10 mouse cellular contexts compared by ENCODE assay signal in the genomic region with DNA sequence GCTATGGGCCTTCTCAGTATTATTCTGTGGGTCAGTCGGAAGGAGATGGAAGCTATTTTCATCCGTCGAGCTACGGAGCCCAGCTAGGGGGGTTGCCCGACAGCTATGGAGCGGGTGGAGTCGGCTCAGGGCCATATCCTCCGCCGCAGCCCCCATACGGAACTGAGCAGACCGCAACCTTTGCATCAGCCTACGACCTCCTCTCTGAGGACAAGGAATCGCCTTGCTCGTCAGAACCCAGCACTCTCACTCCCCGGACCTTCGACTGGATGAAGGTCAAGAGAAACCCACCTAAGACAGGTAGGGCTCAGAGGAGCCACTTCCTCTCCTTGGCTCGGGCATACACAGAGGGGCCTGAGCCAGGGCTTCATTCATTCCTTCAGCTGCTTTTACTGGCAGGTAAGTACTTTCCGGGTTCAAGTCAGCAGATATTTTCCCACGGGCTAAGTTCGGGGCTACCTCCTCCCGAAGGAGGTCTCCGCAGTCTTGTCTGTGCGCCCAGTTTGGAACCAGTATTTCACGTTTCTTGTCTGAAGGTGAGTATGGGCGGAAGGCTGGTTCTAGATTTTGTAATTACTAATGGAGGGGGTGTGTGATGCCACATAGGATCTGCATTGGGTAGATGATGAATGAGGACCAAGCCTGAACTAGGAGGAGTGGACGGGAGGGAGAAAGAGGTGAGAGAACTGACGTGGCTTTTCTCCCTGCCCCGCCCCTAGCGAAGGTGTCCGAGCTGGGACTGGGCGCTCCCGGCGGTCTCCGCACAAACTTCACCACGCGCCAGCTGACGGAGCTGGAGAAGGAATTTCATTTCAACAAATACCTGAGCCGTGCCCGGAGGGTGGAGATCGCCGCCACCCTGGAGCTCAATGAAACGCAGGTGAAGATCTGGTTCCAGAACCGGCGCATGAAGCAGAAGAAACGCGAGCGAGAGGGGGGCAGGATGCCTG. TPM values are rescaled to one million over a fixed set of nuclear protein-coding genes. Genes with fewer than 3 reads are reported as not detected.
DNase-seq lines count a peak whose midpoint lies in the region; ATAC-seq lines count a peak whose summit lies in the region.
"Had no signal": no experiment of that assay in that cellular context is flagged by ENCODE, and none has a peak within 500 bp of the region (broad histone marks: within the 10 kb centered on the region; RNA-seq: fewer than 3 reads in every experiment).

No protein-coding gene starts in this region.

- no peaks in the 10 kb centered on the region for H3K9me3 ChIP-seq in midbrain, embryonic 11.5 days (ENCODE audit: control insufficient read depth, low read length)
- no peaks in the 10 kb centered on the region for H3K9me3 ChIP-seq in midbrain, embryonic 10.5 days (replicated peaks)
- no peaks in the 10 kb centered on the region for H3K9me3 ChIP-seq in hindbrain, embryonic 13.5 days
- H3K9me3 ChIP-seq in stomach, embryonic 14.5 days (ENCODE audit: control insufficient read depth, low read depth, low read length), result no peaks in the 10 kb centered on the region

- H3K4me2 ChIP-seq in midbrain, embryonic 11.5 days, result no peak overlapping the region
- peak overlapping the region; percentile 50 for H3K4me2 ChIP-seq in hindbrain, embryonic 13.5 days
- peak overlapping the region; percentile 36 for H3K4me2 ChIP-seq in stomach, embryonic 14.5 days (replicated peaks; ENCODE audit: low read depth, low read length)

- ATAC-seq in midbrain, embryonic 11.5 days (ENCODE audit: low FRiP score), result no peak
- ATAC-seq in hindbrain, embryonic 13.5 days (ENCODE audit: low FRiP score), result no peak
- peak; percentile 33; the same call in 1 of the 2 replicates for ATAC-seq in stomach, embryonic 14.5 days (ENCODE audit: insufficient number of reproducible peaks, insufficient read depth, low FRiP score, low read depth)
- ATAC-seq: midbrain, embryonic 16.5 days; Patski had no signal

- WGBS in midbrain, embryonic 11.5 days, result 3% methylated on average over 47 of the region's 47 CpGs
- 2% methylated on average over 47 of the region's 47 CpGs for WGBS in midbrain, embryonic 10.5 days
- WGBS in hindbrain, embryonic 13.5 days, result 2% methylated on average over 47 of the region's 47 CpGs
- 7% methylated on average over 47 of the region's 47 CpGs for WGBS in stomach, embryonic 14.5 days

- H3K4me3 ChIP-seq in midbrain, embryonic 11.5 days (ENCODE audit: low read depth, low read length), result no peak overlapping the region
- no peak overlapping the region for H3K4me3 ChIP-seq in midbrain, embryonic 10.5 days
- H3K4me3 ChIP-seq in hindbrain, embryonic 13.5 days, result peak overlapping the region; percentile 24
- H3K4me3 ChIP-seq in stomach, embryonic 14.5 days (ENCODE audit: low read depth, low read length), result peak overlapping the region; percentile 12; the same call in 1 of the 2 replicates

- peaks cover 97% of the 10 kb centered on the region for H3K27me3 ChIP-seq in midbrain, embryonic 11.5 days (ENCODE audit: control insufficient read depth, insufficient read depth, low read length)
- H3K27me3 ChIP-seq in midbrain, embryonic 10.5 days (ENCODE audit: low read depth, poor library complexity, severe bottlenecking), result peaks cover 100% of the 10 kb centered on the region
- H3K27me3 ChIP-seq in hindbrain, embryonic 13.5 days, result peaks cover 98% of the 10 kb centered on the region
- no peaks in the 10 kb centered on the region for H3K27me3 ChIP-seq in stomach, embryonic 14.5 days (ENCODE audit: control insufficient read depth, insufficient read depth, low read length)
- H3K27me3 ChIP-seq: Patski had no signal

- DNase-seq in midbrain, embryonic 11.5 days (ENCODE audit: low spot score, missing footprints), result peak; percentile 92
- DNase-seq in midbrain, embryonic 10.5 days (ENCODE audit: low spot score), result no peak
- DNase-seq in kidney, postnatal 4 days, result peak; percentile 64 to 77
- DNase-seq in gastrocnemius, postnatal 4 days (ENCODE audit: low spot score in 2 of 2), result no peak
- no peak for DNase-seq in thymus, postnatal 10 days (ENCODE audit: low spot score in 2 of 2)
- DNase-seq in c-Kit-positive CD71-positive TER-119-positive erythroid progenitor cells, embryonic 14.5 days (ENCODE audit: low spot score), result no peak

- no peak overlapping the region for H3K9ac ChIP-seq in midbrain, embryonic 11.5 days (ENCODE audit: low read length)
- H3K9ac ChIP-seq in hindbrain, embryonic 13.5 days, result peak overlapping the region; percentile 51
- no peak overlapping the region for H3K9ac ChIP-seq in stomach, embryonic 14.5 days (replicated peaks; ENCODE audit: low read depth, low read length)

- H3K36me3 ChIP-seq in midbrain, embryonic 11.5 days (ENCODE audit: control insufficient read depth, insufficient read depth, low read length), result no peaks in the 10 kb centered on the region
- H3K36me3 ChIP-seq in midbrain, embryonic 10.5 days, result no peaks in the 10 kb centered on the region
- no peaks in the 10 kb centered on the region for H3K36me3 ChIP-seq in hindbrain, embryonic 13.5 days
- no peaks in the 10 kb centered on the region for H3K36me3 ChIP-seq in stomach, embryonic 14.5 days (ENCODE audit: control insufficient read depth, insufficient read depth, low read length)

- no peaks in the 10 kb centered on the region for H3K4me1 ChIP-seq in midbrain, embryonic 11.5 days (ENCODE audit: control insufficient read depth, insufficient read depth, low read length)
- H3K4me1 ChIP-seq in midbrain, embryonic 10.5 days, result peaks cover 6% of the 10 kb centered on the region; the same call in 1 of the 2 replicates
- peaks cover 18% of the 10 kb centered on the region for H3K4me1 ChIP-seq in hindbrain, embryonic 13.5 days (replicated peaks)
- peaks cover 14% of the 10 kb centered on the region; the same call in 1 of the 2 replicates for H3K4me1 ChIP-seq in stomach, embryonic 14.5 days (ENCODE audit: control insufficient read depth, insufficient read depth, low read length)

- no peak overlapping the region for H3K27ac ChIP-seq in midbrain, embryonic 11.5 days (ENCODE audit: low read depth, low read length)
- no peak overlapping the region for H3K27ac ChIP-seq in midbrain, embryonic 10.5 days (replicated peaks)
- H3K27ac ChIP-seq in hindbrain, embryonic 13.5 days, result no peak overlapping the region
- H3K27ac ChIP-seq in stomach, embryonic 14.5 days (ENCODE audit: low read length), result no peak overlapping the region

RNA-seq across cellular contexts. Expression of gene Hoxb1, which starts 0.8 kb away (rescaled TPM):
- not detected in 2 replicates for polyA plus RNA-seq in midbrain, embryonic 11.5 days (2014; fragmentation: Nextera tagmentation; extraction: Ambion mirVana)
- 0.15 TPM in 1 of 2 replicates, not detected in the other for polyA plus RNA-seq in midbrain, embryonic 10.5 days (2016; fragmentation: Nextera tagmentation; extraction: Ambion mirVana)
- 0.30 and 0.74 TPM in 2 replicates for polyA plus RNA-seq in hindbrain, embryonic 13.5 days (2015; fragmentation: Nextera tagmentation; extraction: Ambion mirVana)
- 0.22 and 0.32 TPM in 2 replicates for polyA plus RNA-seq in stomach, embryonic 14.5 days (2014; fragmentation: Nextera tagmentation; extraction: Ambion mirVana)
- not detected for total RNA-seq in gastrocnemius, postnatal 4 days (2021)
- polyA plus RNA-seq: midbrain, embryonic 16.5 days; Patski had no signal

RNA-seq across cellular contexts. Expression of gene Hoxb2, which starts 16.0 kb away (rescaled TPM):
- not detected in 2 replicates for polyA plus RNA-seq in midbrain, embryonic 11.5 days (2014; fragmentation: Nextera tagmentation; extraction: Ambion mirVana)
- polyA plus RNA-seq in midbrain, embryonic 10.5 days (2016; fragmentation: Nextera tagmentation; extraction: Ambion mirVana), result 0.10 TPM in 1 of 2 replicates, not detected in the other
- polyA plus RNA-seq in hindbrain, embryonic 13.5 days (2015; fragmentation: Nextera tagmentation; extraction: Ambion mirVana), result 38.6 and 47.2 TPM in 2 replicates
- 23.1 and 25.9 TPM in 2 replicates for polyA plus RNA-seq in stomach, embryonic 14.5 days (2014; fragmentation: Nextera tagmentation; extraction: Ambion mirVana)
- under 1 TPM; 0.44 to 0.93 TPM for total RNA-seq in gastrocnemius, postnatal 4 days (2021)

RNA-seq across cellular contexts. Expression of gene Hoxb3, which starts 43.2 kb away (rescaled TPM):
- polyA plus RNA-seq in midbrain, embryonic 11.5 days (2014; fragmentation: Nextera tagmentation; extraction: Ambion mirVana), result not detected in 2 replicates
- polyA plus RNA-seq in midbrain, embryonic 10.5 days (2016; fragmentation: Nextera tagmentation; extraction: Ambion mirVana), result not detected in 2 replicates
- 11.9 and 14.5 TPM in 2 replicates for polyA plus RNA-seq in hindbrain, embryonic 13.5 days (2015; fragmentation: Nextera tagmentation; extraction: Ambion mirVana)
- polyA plus RNA-seq in stomach, embryonic 14.5 days (2014; fragmentation: Nextera tagmentation; extraction: Ambion mirVana), result 3.6 and 4.7 TPM in 2 replicates
- total RNA-seq in gastrocnemius, postnatal 4 days (2021), result 1 to 10 TPM; 1.0 to 1.3 TPM
- polyA plus RNA-seq: midbrain, embryonic 16.5 days had no signal

RNA-seq across cellular contexts. Expression of gene Hoxb4, which starts 48.3 kb away (rescaled TPM):
- polyA plus RNA-seq in midbrain, embryonic 11.5 days (2014; fragmentation: Nextera tagmentation; extraction: Ambion mirVana), result not detected in 2 replicates
- polyA plus RNA-seq in midbrain, embryonic 10.5 days (2016; fragmentation: Nextera tagmentation; extraction: Ambion mirVana), result not detected in 2 replicates
- 9.5 and 11.3 TPM in 2 replicates for polyA plus RNA-seq in hindbrain, embryonic 13.5 days (2015; fragmentation: Nextera tagmentation; extraction: Ambion mirVana)
- 3.5 and 3.7 TPM in 2 replicates for polyA plus RNA-seq in stomach, embryonic 14.5 days (2014; fragmentation: Nextera tagmentation; extraction: Ambion mirVana)
- total RNA-seq in gastrocnemius, postnatal 4 days (2021), result under 1 TPM; 0.57 to 0.91 TPM
- polyA plus RNA-seq: midbrain, embryonic 16.5 days had no signal

Comparison
In these comparisons a context has a peak if more than half of its experiments do, and no peak if none do; other contexts are left out.
1. DNase-seq: peak in midbrain, embryonic 11.5 days (single experiment) and kidney, postnatal 4 days (2 of 2); none in midbrain, embryonic 10.5 days (single experiment), gastrocnemius, postnatal 4 days (0 of 2), thymus, postnatal 10 days (0 of 2) and c-Kit-positive CD71-positive TER-119-positive erythroid progenitor cells, embryonic 14.5 days (single experiment).
2. H3K4me3 ChIP-seq: peak in hindbrain, embryonic 13.5 days (single experiment) and stomach, embryonic 14.5 days (single experiment); none in midbrain, embryonic 11.5 days (single experiment) and midbrain, embryonic 10.5 days (single experiment).
3. RNA of gene Hoxb2, which starts 16.0 kb away (polyA plus RNA-seq): 38.6 to 47.2 TPM in hindbrain, embryonic 13.5 days and 23.1 to 25.9 TPM in stomach, embryonic 14.5 days; 0.10 TPM in midbrain, embryonic 10.5 days and not detected in midbrain, embryonic 11.5 days; every median in the first group is over 10 times any median in the second.